Mouse (Mus musculus): ENCODE measurements around the gene Nrxn1. TPM values are rescaled to one million over a fixed set of nuclear protein-coding genes. Genes with fewer than 3 reads are reported as not detected.

Gene Nrxn1
- total RNA-seq, 1 experiment = 2.9 TPM

- no peak for DNase-seq (ENCODE audit: low read depth, low spot score)
- no peak overlapping the region for H3K4me3 ChIP-seq (ENCODE audit: insufficient read depth in 1 of 2, low read depth in 1 of 2, low read length in 2 of 2, poor library complexity in 1 of 2, severe bottlenecking in 1 of 2)
- H3K9ac ChIP-seq (ENCODE audit: insufficient read depth, low read depth, low read length, poor library complexity, severe bottlenecking) = no peak overlapping the region
- no peaks in the 10 kb centered on the region for H3K9me3 ChIP-seq (ENCODE audit: control insufficient read depth, insufficient read depth, low read depth, low read length)
- in situ Hi-C loops (cut with MboI; ENCODE audit: low sequenced_read_pairs in 2 of 2, unreplicated experiment in 2 of 2) = no loop called here
- H3K36me3 ChIP-seq (ENCODE audit: control insufficient read depth, insufficient read depth, low read length, poor library complexity, severe bottlenecking) = no peaks in the 10 kb centered on the region
- H3K27ac ChIP-seq (ENCODE audit: insufficient read depth, low read depth, low read length, poor library complexity, severe bottlenecking) = no peak overlapping the region
- TF ChIP-seq ZC3H11A (IDR thresholded peaks at IDR 0.05; ENCODE audit: borderline replicate concordance, low read depth, low read length) = no peak
- TF ChIP-seq CHD2 (IDR thresholded peaks at IDR 0.05; ENCODE audit: low read depth, low read length) = no peak
- no peak for TF ChIP-seq ZNF384 (IDR thresholded peaks at IDR 0.05; ENCODE audit: low read depth, low read length)
- no peak for TF ChIP-seq MAFK (IDR thresholded peaks at IDR 0.05; ENCODE audit: insufficient read depth, low read depth, low read length)
- TF ChIP-seq HCFC1 (IDR thresholded peaks at IDR 0.05; ENCODE audit: borderline replicate concordance, insufficient read depth, low read length) = no peak
- no peaks in the 10 kb centered on the region for H3K4me1 ChIP-seq (ENCODE audit: control insufficient read depth in 2 of 2, insufficient read depth in 2 of 2, low read length in 2 of 2, poor library complexity in 1 of 2)
Observed at GRCm38 (mm10) chr17:90234806-90235205, 858.1 kb downstream of the Nrxn1 start.

- H3K9ac ChIP-seq (ENCODE audit: insufficient read depth, low read depth, low read length, poor library complexity, severe bottlenecking) = no peak overlapping the region
Observed at GRCm38 (mm10) chr17:90208547-90208946, 884.3 kb downstream of the Nrxn1 start.

DNA sequence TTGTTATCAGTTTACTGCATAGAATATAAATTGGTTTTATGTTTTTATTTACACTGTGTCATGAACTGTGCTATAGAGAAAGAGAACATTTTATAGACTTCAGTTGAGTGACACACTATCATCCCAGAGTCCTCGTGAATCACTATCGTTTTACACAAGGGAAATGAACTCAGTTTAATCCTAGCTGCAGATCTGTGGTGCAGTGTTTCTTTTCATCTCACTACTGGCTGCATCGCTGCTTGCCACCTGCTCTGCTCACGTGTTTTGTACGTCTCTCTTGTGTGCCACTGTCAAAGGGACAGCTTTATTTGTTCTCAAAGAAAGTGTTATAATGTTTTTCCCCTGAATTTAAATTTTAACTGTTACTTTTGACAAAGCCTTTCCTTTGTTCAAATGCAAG lies 885.3 kb downstream of the Nrxn1 start:
- H3K4me1 ChIP-seq (ENCODE audit: control insufficient read depth in 2 of 2, insufficient read depth in 2 of 2, low read length in 2 of 2, poor library complexity in 1 of 2) = no peaks in the 10 kb centered on the region
- in situ Hi-C loops (cut with MboI; ENCODE audit: low sequenced_read_pairs in 2 of 2, unreplicated experiment in 2 of 2) = no loop called here
- no peak for TF ChIP-seq CHD2 (IDR thresholded peaks at IDR 0.05; ENCODE audit: low read depth, low read length)
- no peak for TF ChIP-seq HCFC1 (IDR thresholded peaks at IDR 0.05; ENCODE audit: borderline replicate concordance, insufficient read depth, low read length)
- no peak for TF ChIP-seq ZNF384 (IDR thresholded peaks at IDR 0.05; ENCODE audit: low read depth, low read length)
- no peak for TF ChIP-seq ZC3H11A (IDR thresholded peaks at IDR 0.05; ENCODE audit: borderline replicate concordance, low read depth, low read length)
- TF ChIP-seq MAFK (IDR thresholded peaks at IDR 0.05; ENCODE audit: insufficient read depth, low read depth, low read length) = no peak
- H3K27ac ChIP-seq (ENCODE audit: insufficient read depth, low read depth, low read length, poor library complexity, severe bottlenecking) = no peak overlapping the region
- no peaks in the 10 kb centered on the region for H3K9me3 ChIP-seq (ENCODE audit: control insufficient read depth, insufficient read depth, low read depth, low read length)
- no peak overlapping the region for H3K9ac ChIP-seq (ENCODE audit: insufficient read depth, low read depth, low read length, poor library complexity, severe bottlenecking)
- no peaks in the 10 kb centered on the region for H3K36me3 ChIP-seq (ENCODE audit: control insufficient read depth, insufficient read depth, low read length, poor library complexity, severe bottlenecking)
- no peak for DNase-seq (ENCODE audit: low read depth, low spot score)
- H3K4me3 ChIP-seq (ENCODE audit: insufficient read depth in 1 of 2, low read depth in 1 of 2, low read length in 2 of 2, poor library complexity in 1 of 2, severe bottlenecking in 1 of 2) = no peak overlapping the region

More at GRCm38 (mm10) chr17:90208547-90208946, 884.3 kb downstream of the Nrxn1 start:
- in situ Hi-C loops (cut with MboI; ENCODE audit: low sequenced_read_pairs in 2 of 2, unreplicated experiment in 2 of 2) = no loop called here
- Histone ChIP-seq H3K4me3 (ENCODE audit: insufficient read depth in 1 of 2, low read depth in 1 of 2, low read length in 2 of 2, poor library complexity in 1 of 2, severe bottlenecking in 1 of 2) (no peak overlapping the region), H3K4me1 (ENCODE audit: control insufficient read depth in 2 of 2, insufficient read depth in 2 of 2, low read length in 2 of 2, poor library complexity in 1 of 2) (no peaks in the 10 kb centered on the region), H3K27ac (ENCODE audit: insufficient read depth, low read depth, low read length, poor library complexity, severe bottlenecking) (no peak overlapping the region), H3K9me3 (ENCODE audit: control insufficient read depth, insufficient read depth, low read depth, low read length) (no peaks in the 10 kb centered on the region), H3K36me3 (ENCODE audit: control insufficient read depth, insufficient read depth, low read length, poor library complexity, severe bottlenecking) (no peaks in the 10 kb centered on the region)
- DNase-seq (ENCODE audit: low read depth, low spot score) = no peak
- no peak for TF ChIP-seq MAFK (IDR thresholded peaks at IDR 0.05; ENCODE audit: insufficient read depth, low read depth, low read length)
- no peak for TF ChIP-seq HCFC1 (IDR thresholded peaks at IDR 0.05; ENCODE audit: borderline replicate concordance, insufficient read depth, low read length)
- TF ChIP-seq ZNF384 (IDR thresholded peaks at IDR 0.05; ENCODE audit: low read depth, low read length) = no peak
- TF ChIP-seq ZC3H11A (IDR thresholded peaks at IDR 0.05; ENCODE audit: borderline replicate concordance, low read depth, low read length) = no peak

- DNase-seq (ENCODE audit: low read depth, low spot score) = no peak
- Histone ChIP-seq H3K9me3 (ENCODE audit: control insufficient read depth, insufficient read depth, low read depth, low read length) (no peaks in the 10 kb centered on the region), H3K36me3 (ENCODE audit: control insufficient read depth, insufficient read depth, low read length, poor library complexity, severe bottlenecking) (no peaks in the 10 kb centered on the region), H3K27ac (ENCODE audit: insufficient read depth, low read depth, low read length, poor library complexity, severe bottlenecking) (no peak overlapping the region), H3K9ac (ENCODE audit: insufficient read depth, low read depth, low read length, poor library complexity, severe bottlenecking) (no peak overlapping the region), H3K4me3 (ENCODE audit: insufficient read depth in 1 of 2, low read depth in 1 of 2, low read length in 2 of 2, poor library complexity in 1 of 2, severe bottlenecking in 1 of 2) (no peak overlapping the region), H3K4me1 (ENCODE audit: control insufficient read depth in 2 of 2, insufficient read depth in 2 of 2, low read length in 2 of 2, poor library complexity in 1 of 2) (no peaks in the 10 kb centered on the region)
- in situ Hi-C loops (cut with MboI; ENCODE audit: low sequenced_read_pairs in 2 of 2, unreplicated experiment in 2 of 2) = no loop called here
- TF ChIP-seq HCFC1 (IDR thresholded peaks at IDR 0.05; ENCODE audit: borderline replicate concordance, insufficient read depth, low read length) (no peak), MAFK (IDR thresholded peaks at IDR 0.05; ENCODE audit: insufficient read depth, low read depth, low read length) (no peak), CHD2 (IDR thresholded peaks at IDR 0.05; ENCODE audit: low read depth, low read length) (no peak), ZNF384 (IDR thresholded peaks at IDR 0.05; ENCODE audit: low read depth, low read length) (no peak), ZC3H11A (IDR thresholded peaks at IDR 0.05; ENCODE audit: borderline replicate concordance, low read depth, low read length) (no peak)
Observed at GRCm38 (mm10) chr17:90203993-90204392, 888.9 kb downstream of the Nrxn1 start.

DNA sequence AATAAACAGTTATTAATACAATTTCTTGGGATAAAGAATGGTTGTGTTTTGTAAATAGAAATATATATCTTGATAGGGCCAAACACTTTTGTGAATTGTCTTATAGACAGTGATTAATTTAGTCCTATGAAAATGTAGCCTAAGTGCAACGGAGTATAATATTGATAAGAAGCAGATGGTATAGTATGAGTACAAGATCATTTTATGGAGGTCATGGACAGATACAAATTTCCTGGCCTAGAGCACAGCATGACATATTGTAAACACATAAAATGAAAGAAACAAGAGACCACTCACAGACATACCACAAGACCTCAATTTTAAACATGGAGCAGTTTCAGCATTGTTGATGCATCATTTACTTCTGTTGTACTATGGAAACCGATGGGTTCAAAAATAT lies 890.1 kb downstream of the Nrxn1 start:
- no peak for DNase-seq (ENCODE audit: low read depth, low spot score)
- Histone ChIP-seq H3K4me3 (ENCODE audit: insufficient read depth in 1 of 2, low read depth in 1 of 2, low read length in 2 of 2, poor library complexity in 1 of 2, severe bottlenecking in 1 of 2) (no peak overlapping the region), H3K9me3 (ENCODE audit: control insufficient read depth, insufficient read depth, low read depth, low read length) (no peaks in the 10 kb centered on the region), H3K27ac (ENCODE audit: insufficient read depth, low read depth, low read length, poor library complexity, severe bottlenecking) (no peak overlapping the region), H3K36me3 (ENCODE audit: control insufficient read depth, insufficient read depth, low read length, poor library complexity, severe bottlenecking) (no peaks in the 10 kb centered on the region), H3K4me1 (ENCODE audit: control insufficient read depth in 2 of 2, insufficient read depth in 2 of 2, low read length in 2 of 2, poor library complexity in 1 of 2) (no peaks in the 10 kb centered on the region), H3K9ac (ENCODE audit: insufficient read depth, low read depth, low read length, poor library complexity, severe bottlenecking) (no peak overlapping the region)
- TF ChIP-seq ZC3H11A (IDR thresholded peaks at IDR 0.05; ENCODE audit: borderline replicate concordance, low read depth, low read length) (no peak), ZNF384 (IDR thresholded peaks at IDR 0.05; ENCODE audit: low read depth, low read length) (no peak), HCFC1 (IDR thresholded peaks at IDR 0.05; ENCODE audit: borderline replicate concordance, insufficient read depth, low read length) (no peak), MAFK (IDR thresholded peaks at IDR 0.05; ENCODE audit: insufficient read depth, low read depth, low read length) (no peak), CHD2 (IDR thresholded peaks at IDR 0.05; ENCODE audit: low read depth, low read length) (no peak)
- in situ Hi-C loops (cut with MboI; ENCODE audit: low sequenced_read_pairs in 2 of 2, unreplicated experiment in 2 of 2) = no loop called here

Measured in ES-E14 (cell line).